Mouse (Mus musculus): ENCODE results near the gene Ggn.

DNA sequence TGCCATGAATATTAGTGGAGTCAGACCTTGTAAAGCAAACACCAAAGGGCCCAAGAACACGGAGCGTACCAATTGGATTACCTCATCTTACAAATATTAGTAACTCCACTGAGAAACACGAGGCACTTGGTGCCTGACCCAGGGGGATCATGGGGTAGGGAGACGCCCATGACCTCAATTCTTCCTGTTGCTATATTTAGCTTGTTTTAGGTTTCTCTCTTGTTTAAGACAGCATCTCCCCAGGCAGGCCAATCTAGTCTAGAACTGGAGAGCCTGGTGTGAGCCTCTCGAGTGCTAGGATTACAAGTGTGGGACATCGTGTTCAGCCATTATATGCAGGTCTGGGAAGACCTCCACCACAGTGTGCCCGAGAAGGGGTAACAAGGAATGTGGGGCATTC lies 9.3 kb downstream of the Ggn start:
- no peak for TF ChIP-seq CTCF (IDR thresholded peaks at IDR 0.05; ENCODE audit: extremely low read depth, insufficient read depth, insufficient read length, insufficient replicate concordance)
- TF ChIP-seq POLR2A (IDR thresholded peaks at IDR 0.05; ENCODE audit: low read depth, low read length) = no peak

Measured in spleen, adult 2 months (tissue).